Mouse (Mus musculus) brain, embryonic 14.5 days (tissue): ENCODE data around the gene Traf4.

Source experiments
- CTCF ChIP-seq: fragments of 200-500 bp; IDR thresholded peaks from 2 replicates; pipeline ENCODE4 v1.5.1; 2012; ENCODE audit warnings: inconsistent platforms, mild to moderate bottlenecking, moderate library complexity, borderline replicate concordance; ENCODE audit not compliant: insufficient read depth, insufficient read length; ENCODE audit errors: extremely low read depth
- POLR2A ChIP-seq: fragments of 200-500 bp; IDR thresholded peaks from 2 replicates; pipeline ENCODE4 v1.6.1; 2012; ENCODE audit warnings: mild to moderate bottlenecking, inconsistent platforms, borderline replicate concordance; ENCODE audit not compliant: poor library complexity, insufficient read depth, insufficient read length, severe bottlenecking; ENCODE audit errors: extremely low read depth

GRCm38 (mm10) chr11:78122815-78123214 is 42.6 kb downstream of the Traf4 start:
- TF ChIP-seq CTCF (no peak), POLR2A (no peak)
